Mouse (Mus musculus): Measurements from ENCODE around the gene Teddm2.

Gene Teddm2

GRCm38 (mm10) chr1:153899731-153900380, at the start of gene Teddm2, which contains the start of gene Glul:
Gene Teddm2 (minus strand): TSS chr1:153900228.
Gene Glul (plus strand): TSS chr1:153899944.
- peak; percentile 95 for DNase-seq

- DNase-seq: no peak
Measured at GRCm38 (mm10) chr1:153947837-153948236, 47.8 kb upstream of the Teddm2 start.

- no peak for DNase-seq
Measured at GRCm38 (mm10) chr1:153946971-153947370, 46.9 kb upstream of the Teddm2 start.

GRCm38 (mm10) chr1:153945181-153945580, 45.2 kb upstream of the Teddm2 start:
- DNase-seq: no peak

- no peak for DNase-seq
Measured at GRCm38 (mm10) chr1:153940986-153941385, 41.0 kb upstream of the Teddm2 start.

GRCm38 (mm10) chr1:153937025-153937424, 37.0 kb upstream of the Teddm2 start:
- DNase-seq: no peak

GRCm38 (mm10) chr1:153935844-153936380, 35.9 kb upstream of the Teddm2 start:
- no peak for DNase-seq

- no peak for DNase-seq
Measured at GRCm38 (mm10) chr1:153933772-153934171, 33.7 kb upstream of the Teddm2 start.

GRCm38 (mm10) chr1:153930431-153930830, 30.4 kb upstream of the Teddm2 start:
- DNase-seq: no peak

- no peak for DNase-seq
Measured at GRCm38 (mm10) chr1:153924395-153925385, 24.7 kb upstream of the Teddm2 start.

GRCm38 (mm10) chr1:153922571-153923021, 22.6 kb upstream of the Teddm2 start:
- DNase-seq: no peak

- no peak for DNase-seq
Measured at GRCm38 (mm10) chr1:153921642-153922041, 21.6 kb upstream of the Teddm2 start.

GRCm38 (mm10) chr1:153918521-153919206, 18.6 kb upstream of the Teddm2 start:
- DNase-seq: no peak

- no peak for DNase-seq
Measured at GRCm38 (mm10) chr1:153913869-153914268, 13.8 kb upstream of the Teddm2 start.

- DNase-seq: no peak
Measured at GRCm38 (mm10) chr1:153911276-153911795, 11.3 kb upstream of the Teddm2 start.

- no peak for DNase-seq
Measured at GRCm38 (mm10) chr1:153910423-153910822, 10.4 kb upstream of the Teddm2 start.

GRCm38 (mm10) chr1:153909963-153910291, 9.9 kb upstream of the Teddm2 start:
- no peak for DNase-seq

GRCm38 (mm10) chr1:153909213-153909962, 9.4 kb upstream of the Teddm2 start:
- no peak for DNase-seq

GRCm38 (mm10) chr1:153908741-153909140, 8.7 kb upstream of the Teddm2 start:
- no peak for DNase-seq

- DNase-seq: no peak
Measured at GRCm38 (mm10) chr1:153908208-153908607, 8.2 kb upstream of the Teddm2 start.

GRCm38 (mm10) chr1:153905884-153906283, 5.9 kb upstream of the Teddm2 start:
- no peak for DNase-seq

- no peak for DNase-seq
Measured at GRCm38 (mm10) chr1:153904236-153904635, 4.2 kb upstream of the Teddm2 start.
